Mouse (Mus musculus): ENCODE measurements around the gene Babam1. TPM values are rescaled to one million over a fixed set of nuclear protein-coding genes. Genes with fewer than 3 reads are reported as not detected.

Babam1 gene
- polyA plus RNA-seq, 1 experiment = 89.1 TPM

- Histone ChIP-seq H3K4me3 (ENCODE audit: insufficient read depth, low read length) (peak overlapping the region; percentile 78), H3K27ac (ENCODE audit: insufficient read depth, low read depth, low read length) (no peak overlapping the region)
These were observed 16.2 kb upstream of the Babam1 start for GRCm38 (mm10) chr8:71380178-71381171.

GRCm38 (mm10) chr8:71381421-71381970 lies 15.2 kb upstream of the Babam1 start, which contains the start of gene Nr2f6:
Gene Nr2f6, minus strand, starts transcription at chr8:71381960.
- peak within 1 kb of the TSS; percentile 78 for H3K4me3 ChIP-seq (ENCODE audit: insufficient read depth, low read length)
- H3K27ac ChIP-seq (ENCODE audit: insufficient read depth, low read depth, low read length) = peak within 1 kb of the TSS; percentile 58
- H3K4me1 ChIP-seq (ENCODE audit: control insufficient read depth, insufficient read depth, low read length) = peaks cover 11% of the 10 kb centered on the region
- no peak for TF ChIP-seq CTCF (IDR thresholded peaks at IDR 0.05; ENCODE audit: low read depth, low read length)
- no peak for TF ChIP-seq POLR2A (IDR thresholded peaks at IDR 0.05; ENCODE audit: borderline replicate concordance, low read depth, low read length)

More at GRCm38 (mm10) chr8:71380178-71381171, 16.2 kb upstream of the Babam1 start:
- no peak for TF ChIP-seq CTCF (IDR thresholded peaks at IDR 0.05; ENCODE audit: low read depth, low read length)
- TF ChIP-seq POLR2A (IDR thresholded peaks at IDR 0.05; ENCODE audit: borderline replicate concordance, low read depth, low read length) = no peak
- peaks cover 11% of the 10 kb centered on the region for H3K4me1 ChIP-seq (ENCODE audit: control insufficient read depth, insufficient read depth, low read length)

- peak overlapping the region; percentile 78 for H3K4me3 ChIP-seq (ENCODE audit: insufficient read depth, low read length)
- peaks cover 13% of the 10 kb centered on the region for H3K4me1 ChIP-seq (ENCODE audit: control insufficient read depth, insufficient read depth, low read length)
- H3K27ac ChIP-seq (ENCODE audit: insufficient read depth, low read depth, low read length) = peak overlapping the region; percentile 9; the same call in 1 of the 2 replicates
- TF ChIP-seq CTCF (IDR thresholded peaks at IDR 0.05; ENCODE audit: low read depth, low read length) (no peak), POLR2A (IDR thresholded peaks at IDR 0.05; ENCODE audit: borderline replicate concordance, low read depth, low read length) (no peak)
These were observed 14.4 kb upstream of the Babam1 start for GRCm38 (mm10) chr8:71381971-71382961.

GRCm38 (mm10) chr8:71383396-71383795 lies 13.3 kb upstream of the Babam1 start:
- Histone ChIP-seq H3K4me1 (ENCODE audit: control insufficient read depth, insufficient read depth, low read length) (peaks cover 22% of the 10 kb centered on the region), H3K4me3 (ENCODE audit: insufficient read depth, low read length) (no peak overlapping the region), H3K27ac (ENCODE audit: insufficient read depth, low read depth, low read length) (no peak overlapping the region)
- no peak for TF ChIP-seq POLR2A (IDR thresholded peaks at IDR 0.05; ENCODE audit: borderline replicate concordance, low read depth, low read length)
- TF ChIP-seq CTCF (IDR thresholded peaks at IDR 0.05; ENCODE audit: low read depth, low read length) = no peak

- Histone ChIP-seq H3K4me1 (ENCODE audit: control insufficient read depth, insufficient read depth, low read length) (peaks cover 26% of the 10 kb centered on the region), H3K4me3 (ENCODE audit: insufficient read depth, low read length) (no peak overlapping the region), H3K27ac (ENCODE audit: insufficient read depth, low read depth, low read length) (no peak overlapping the region)
- TF ChIP-seq POLR2A (IDR thresholded peaks at IDR 0.05; ENCODE audit: borderline replicate concordance, low read depth, low read length) (no peak), CTCF (IDR thresholded peaks at IDR 0.05; ENCODE audit: low read depth, low read length) (no peak)
These were observed 12.8 kb upstream of the Babam1 start for GRCm38 (mm10) chr8:71383860-71384259.

GRCm38 (mm10) chr8:71385212-71385835 lies 11.3 kb upstream of the Babam1 start:
- Histone ChIP-seq H3K27ac (ENCODE audit: insufficient read depth, low read depth, low read length) (no peak overlapping the region), H3K4me3 (ENCODE audit: insufficient read depth, low read length) (no peak overlapping the region), H3K4me1 (ENCODE audit: control insufficient read depth, insufficient read depth, low read length) (peaks cover 27% of the 10 kb centered on the region)
- TF ChIP-seq POLR2A (IDR thresholded peaks at IDR 0.05; ENCODE audit: borderline replicate concordance, low read depth, low read length) (no peak), CTCF (IDR thresholded peaks at IDR 0.05; ENCODE audit: low read depth, low read length) (no peak)

- H3K4me1 ChIP-seq (ENCODE audit: control insufficient read depth, insufficient read depth, low read length) = peaks cover 19% of the 10 kb centered on the region
- TF ChIP-seq POLR2A (IDR thresholded peaks at IDR 0.05; ENCODE audit: borderline replicate concordance, low read depth, low read length) (no peak), CTCF (IDR thresholded peaks at IDR 0.05; ENCODE audit: low read depth, low read length) (no peak)
- peak overlapping the region; percentile 55 for H3K27ac ChIP-seq (ENCODE audit: insufficient read depth, low read depth, low read length)
- no peak overlapping the region for H3K4me3 ChIP-seq (ENCODE audit: insufficient read depth, low read length)
These were observed 8.4 kb upstream of the Babam1 start for GRCm38 (mm10) chr8:71388267-71388666.

- no peak overlapping the region for H3K4me3 ChIP-seq (ENCODE audit: insufficient read depth, low read length)
- no peak overlapping the region for H3K27ac ChIP-seq (ENCODE audit: insufficient read depth, low read depth, low read length)
- peaks cover 26% of the 10 kb centered on the region for H3K4me1 ChIP-seq (ENCODE audit: control insufficient read depth, insufficient read depth, low read length)
- TF ChIP-seq POLR2A (IDR thresholded peaks at IDR 0.05; ENCODE audit: borderline replicate concordance, low read depth, low read length) = no peak
- no peak for TF ChIP-seq CTCF (IDR thresholded peaks at IDR 0.05; ENCODE audit: low read depth, low read length)
These were observed 5.0 kb upstream of the Babam1 start for GRCm38 (mm10) chr8:71391696-71392095.

- no peak for TF ChIP-seq CTCF (IDR thresholded peaks at IDR 0.05; ENCODE audit: low read depth, low read length)
- no peak for TF ChIP-seq POLR2A (IDR thresholded peaks at IDR 0.05; ENCODE audit: borderline replicate concordance, low read depth, low read length)
- H3K4me1 ChIP-seq (ENCODE audit: control insufficient read depth, insufficient read depth, low read length) = peaks cover 23% of the 10 kb centered on the region
- no peak overlapping the region for H3K4me3 ChIP-seq (ENCODE audit: insufficient read depth, low read length)
- H3K27ac ChIP-seq (ENCODE audit: insufficient read depth, low read depth, low read length) = no peak overlapping the region
These were observed 4.3 kb upstream of the Babam1 start for GRCm38 (mm10) chr8:71392391-71392790.
